Mouse (Mus musculus) kidney, adult 2 months (tissue): ENCODE measurements around the gene Khdc4.

Experiments used
- CTCF ChIP-seq: fragments of 200-500 bp; conservative IDR thresholded peaks from 2 replicates; pipeline ENCODE4 v1.5.1; 2011; ENCODE audit warnings: low read depth, mild to moderate bottlenecking, control low read depth, low read length, moderate library complexity, mixed read lengths; ENCODE audit not compliant: insufficient read depth, insufficient read length
- POLR2A ChIP-seq: fragments of 200-500 bp; IDR thresholded peaks from one replicate; pipeline ENCODE4 v1.6.1; 2011; ENCODE audit warnings: low read depth, low read length, control low read depth

DNA sequence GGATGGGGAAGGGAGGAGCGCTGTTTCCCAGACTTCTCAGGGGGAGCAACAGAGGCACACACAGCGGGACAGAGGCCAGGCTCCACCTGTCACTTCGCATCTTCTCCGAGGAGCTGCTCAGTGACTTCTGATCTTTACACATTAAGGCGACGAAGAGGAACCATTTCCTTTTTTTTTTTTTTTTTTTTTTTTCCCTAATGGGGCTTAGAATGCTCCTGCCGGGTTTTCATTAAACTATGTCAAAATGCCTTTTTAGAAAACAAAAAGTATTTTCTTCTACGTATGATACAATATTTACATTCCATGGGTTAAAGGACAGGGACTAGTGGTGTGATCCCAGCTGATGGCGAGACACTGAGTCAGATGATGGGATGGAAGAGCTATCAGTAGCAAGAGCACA lies 59.9 kb downstream of the Khdc4 start:
- no peak for TF ChIP-seq CTCF
- no peak for TF ChIP-seq POLR2A
